Mouse (Mus musculus) fat pad, adult 2 months (tissue): Measurements from ENCODE around the gene Slc25a22.
"Not testable (repeated sequence)": the region's sequence is repeated elsewhere in the genome, so short reads cannot be mapped to it uniquely, and the experiment has no call there.

Experiments used
- DNase-seq: peaks from one replicate; pipeline ENCODE4 v3.0.0-alpha.2; 2011; ENCODE audit warnings: low read depth, low spot score; ENCODE audit errors: extremely low read depth

The Slc25a22 gene

DNA sequence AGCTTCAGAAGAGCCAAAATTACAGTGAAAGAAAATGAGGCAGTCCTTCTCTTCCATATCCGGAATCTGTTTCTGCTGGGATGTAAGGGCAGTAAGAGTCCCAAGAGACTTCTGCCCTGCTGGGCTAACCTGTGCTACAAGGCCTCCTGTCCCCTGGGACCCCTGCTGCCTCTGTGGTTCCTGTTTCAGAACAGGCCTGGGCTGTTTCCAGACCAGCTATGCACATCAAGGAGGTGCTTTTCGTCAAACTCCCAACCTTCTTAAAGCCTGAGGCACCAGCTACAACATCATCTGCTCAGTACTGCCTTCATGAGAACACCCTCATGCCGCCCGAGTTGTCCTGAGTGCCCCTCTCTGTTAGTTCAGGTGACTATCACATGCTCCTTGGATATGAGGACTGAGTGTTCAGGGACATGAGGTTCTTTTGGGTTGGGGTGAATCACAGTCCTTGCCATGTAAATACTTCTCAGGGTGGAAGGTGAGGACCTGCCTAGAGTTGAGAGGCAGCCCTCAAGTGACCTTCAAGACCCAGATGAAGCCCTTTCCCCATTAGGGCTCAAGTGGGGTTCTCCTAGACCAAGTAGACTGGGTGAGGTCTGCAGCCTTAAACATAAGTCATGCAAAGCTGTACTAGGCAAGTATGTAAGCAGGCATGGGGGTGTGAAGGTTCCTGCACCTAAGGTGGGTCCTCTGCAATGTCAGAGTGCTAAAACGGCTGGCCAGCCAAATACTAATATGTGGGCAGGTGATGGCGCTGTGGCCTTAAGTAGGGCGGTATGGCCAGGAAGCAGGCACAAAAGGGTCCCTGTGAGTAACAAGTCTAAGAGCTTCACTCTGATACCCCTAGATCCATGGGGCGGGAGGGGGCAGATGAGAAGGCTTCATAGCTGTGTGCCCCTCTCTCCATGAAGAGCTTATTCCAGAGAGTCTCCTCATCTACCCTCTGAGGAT is 19.7 kb downstream of the Slc25a22 start:
- no peak for DNase-seq

DNA sequence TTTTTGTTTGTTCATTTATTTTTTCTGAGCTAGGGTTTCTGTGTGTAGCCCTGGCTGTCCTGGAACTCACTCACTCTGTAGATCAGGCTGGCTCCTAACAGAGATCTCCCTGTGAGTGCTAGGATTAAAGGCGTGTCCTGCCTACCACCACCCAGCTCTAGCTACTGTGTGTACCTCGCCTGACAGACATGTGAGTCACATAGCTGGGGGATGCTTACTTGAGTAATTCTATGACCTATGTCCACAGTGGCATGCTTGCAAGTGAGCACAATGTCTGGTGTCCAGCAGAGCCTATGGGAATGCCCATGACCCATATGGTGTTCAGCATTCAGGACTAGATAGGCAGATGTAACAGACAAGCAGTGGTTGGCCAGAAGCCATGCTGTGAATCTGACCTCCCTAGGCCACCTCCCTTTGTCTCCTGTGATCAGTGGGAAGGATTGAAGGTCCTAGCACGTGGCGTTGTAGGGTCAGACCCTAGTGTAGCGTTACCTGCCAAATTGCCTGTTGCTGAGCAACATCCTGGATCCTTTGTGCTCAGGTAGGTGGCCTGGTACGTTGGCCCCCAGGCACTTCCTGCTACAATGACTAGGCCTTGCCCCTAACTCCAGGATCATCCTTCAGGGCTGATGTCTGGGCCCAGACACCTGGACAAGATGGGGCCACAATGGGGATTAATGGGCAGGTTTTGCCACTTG is 21.4 kb downstream of the Slc25a22 start:
- DNase-seq = no peak

DNA sequence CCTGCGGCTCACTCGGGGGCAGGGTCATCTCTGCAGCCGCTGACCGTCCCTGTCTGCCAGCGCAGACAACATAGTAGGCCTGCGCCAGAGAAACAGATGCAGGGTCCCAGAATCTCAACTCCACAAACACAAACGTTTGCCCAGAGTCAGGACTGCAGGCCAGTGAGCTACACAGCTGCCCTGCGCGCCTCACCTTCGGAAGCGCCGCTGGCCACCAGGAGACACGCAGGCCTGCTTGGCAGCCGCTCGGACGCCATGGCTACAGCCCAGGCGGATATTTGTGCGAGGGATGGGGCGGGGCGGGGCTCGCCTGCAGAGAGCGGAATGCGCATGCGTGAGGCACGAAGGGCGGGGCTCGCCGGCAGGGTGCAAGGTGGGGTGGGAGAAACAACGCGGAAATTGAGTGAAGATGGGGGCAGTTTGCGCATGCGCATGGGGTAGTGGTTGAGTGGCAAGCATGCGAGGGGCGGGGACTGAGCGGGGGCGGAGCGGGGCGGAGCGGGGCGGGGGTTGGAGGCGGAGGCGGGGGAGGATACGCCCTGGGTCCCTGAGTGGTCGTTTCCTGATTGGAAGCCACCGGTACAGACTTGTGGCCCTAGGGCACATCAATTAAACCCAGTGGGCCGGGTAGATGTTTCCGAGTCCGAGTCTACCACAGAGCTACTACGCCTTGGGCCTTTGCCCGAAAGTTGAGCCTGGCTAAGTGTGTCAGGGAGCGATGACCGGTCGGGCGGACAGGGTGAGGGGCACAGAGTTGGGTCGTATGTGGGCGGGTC is 23.7 kb downstream of the Slc25a22 start, which contains the start of gene Gatd1:
Gene Gatd1 (minus strand): TSS at position 328 of the 776 bp plus-strand sequence.
- DNase-seq = no peak

DNA sequence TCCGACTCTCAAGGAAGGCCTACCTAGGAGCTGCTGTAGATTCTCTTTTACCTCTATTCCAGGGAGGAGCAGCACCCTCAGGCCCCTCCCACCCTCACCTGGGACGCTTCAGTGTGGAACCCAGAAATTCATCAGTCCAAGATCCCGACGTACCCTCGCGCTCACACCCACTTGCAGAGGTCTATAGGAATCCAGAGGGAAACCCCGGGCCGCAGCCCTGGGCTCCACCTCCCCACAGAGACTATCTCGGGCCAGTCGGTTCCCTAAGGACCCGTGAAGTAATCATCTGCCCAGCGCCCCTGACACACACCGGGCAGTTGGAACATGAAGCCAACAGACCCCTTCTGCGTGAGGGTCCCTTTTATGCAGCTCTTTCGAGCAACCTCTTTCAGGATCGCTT is 24.4 kb downstream of the Slc25a22 start:
- no peak for DNase-seq

DNA sequence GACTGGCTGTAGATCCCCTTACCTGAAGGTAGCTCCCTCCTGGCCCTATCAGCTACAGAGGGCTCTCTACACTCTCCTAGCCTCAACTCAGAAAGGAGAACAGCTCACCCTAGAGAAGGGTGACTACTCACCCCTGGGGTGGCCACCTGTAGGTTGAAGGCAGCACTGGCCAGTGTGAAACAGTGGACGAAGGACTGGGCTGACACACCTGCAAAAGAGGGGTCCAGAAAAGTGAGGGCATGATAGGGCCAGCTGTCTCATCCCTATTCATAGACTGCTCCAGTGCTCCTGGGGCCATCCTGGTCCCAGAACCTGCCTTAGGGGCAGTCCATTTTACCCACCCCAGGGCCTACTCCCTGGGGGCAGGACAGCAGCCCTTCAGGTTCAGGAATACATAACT is 26.0 kb downstream of the Slc25a22 start:
- DNase-seq = no peak

DNA sequence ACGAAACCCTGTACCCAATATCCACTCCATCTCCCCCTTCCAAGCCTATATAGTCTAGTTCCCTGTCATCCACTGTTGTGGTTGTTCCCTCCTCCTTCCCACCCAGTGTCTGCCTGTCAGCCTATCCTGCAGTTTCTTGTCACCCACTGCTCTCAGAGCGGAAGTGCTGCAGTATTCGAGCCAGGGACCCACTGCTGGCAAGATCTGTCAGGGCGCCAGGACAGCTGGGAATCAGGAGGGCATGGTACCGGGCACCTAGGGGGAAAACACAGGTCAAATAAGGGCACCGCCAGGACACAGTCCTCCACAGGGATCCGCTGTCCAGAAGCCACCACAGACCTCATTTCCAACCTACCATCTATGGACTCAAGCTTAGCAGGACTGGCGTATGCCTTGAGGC is 27.1 kb downstream of the Slc25a22 start:
- no peak for DNase-seq

DNA sequence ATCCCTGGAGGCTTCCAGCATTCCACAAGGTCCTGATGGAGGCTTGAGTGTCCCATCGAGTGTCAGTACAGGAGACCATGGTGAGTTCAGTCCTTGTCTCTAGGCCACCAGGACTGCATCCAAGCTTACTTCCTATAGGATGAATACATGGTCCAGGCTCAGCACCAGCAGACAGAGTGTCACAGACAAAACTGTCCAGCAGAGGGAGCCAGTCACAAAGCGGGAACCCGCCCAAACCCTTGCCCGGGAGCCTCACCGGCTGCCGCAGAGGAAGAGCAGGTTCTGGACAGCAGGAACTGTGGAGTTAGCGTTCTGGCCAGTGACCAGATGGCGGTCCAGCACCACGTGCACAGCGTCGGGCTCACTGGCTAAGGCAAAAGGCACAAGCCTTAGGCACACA is 28.9 kb downstream of the Slc25a22 start:
- no peak for DNase-seq

DNA sequence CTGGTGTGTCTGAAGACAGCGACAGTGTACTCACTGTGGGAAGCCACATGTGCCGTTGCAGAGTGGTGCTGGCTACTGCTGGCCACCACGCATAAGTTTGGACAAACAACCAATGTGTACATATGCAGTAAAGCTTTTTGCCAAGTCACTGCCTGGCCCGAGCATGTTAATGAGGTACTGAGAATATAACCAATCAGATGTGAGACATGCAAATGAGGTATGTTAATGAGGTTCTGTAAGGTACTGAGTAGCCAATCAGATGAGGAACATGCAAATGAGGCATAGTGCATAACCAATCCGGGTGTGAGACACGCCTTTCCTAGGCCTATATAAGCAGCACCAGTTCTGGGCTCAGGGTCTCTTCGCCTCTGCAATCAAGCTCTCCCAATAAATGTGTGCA is 30.0 kb downstream of the Slc25a22 start:
- not testable (repeated sequence) for DNase-seq

DNA sequence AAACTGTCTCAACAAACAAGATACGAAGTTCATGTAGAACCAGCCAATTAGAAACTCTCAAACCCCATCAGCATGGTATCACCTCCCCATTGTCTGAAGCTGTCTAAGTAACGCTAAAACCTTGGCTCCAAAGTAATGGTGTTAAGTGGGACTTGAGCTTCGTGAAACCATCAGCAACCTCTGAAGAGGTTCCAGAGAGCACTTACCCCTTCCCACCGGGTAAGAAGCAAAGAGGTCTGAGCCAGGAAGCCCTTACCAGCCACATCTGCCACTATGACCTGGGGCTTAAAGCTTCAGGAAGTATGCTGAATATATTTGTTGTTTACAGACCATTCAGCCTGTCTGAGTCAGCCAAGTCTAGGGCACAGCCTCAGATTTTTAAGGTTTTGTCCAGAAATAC is 32.2 kb downstream of the Slc25a22 start:
- no peak for DNase-seq

DNA sequence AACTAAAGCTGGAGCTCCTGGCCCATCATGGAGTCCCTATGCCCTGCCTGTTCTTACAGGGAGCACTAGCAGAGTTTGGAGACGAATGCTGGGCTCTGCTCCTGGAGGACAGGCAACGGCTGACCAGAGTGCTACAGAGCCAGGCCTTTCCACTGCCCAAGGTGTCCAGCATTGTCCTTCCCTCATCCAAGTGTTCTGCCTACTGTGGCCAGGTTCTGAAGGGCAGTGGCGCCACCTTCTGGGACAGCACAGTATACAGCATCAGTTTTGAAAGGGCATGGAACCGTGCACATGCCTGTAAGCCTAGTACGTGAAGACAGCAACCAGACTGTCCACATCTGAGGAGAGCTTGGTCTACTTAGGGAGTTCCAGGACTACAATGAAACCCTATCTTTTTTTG is 34.4 kb downstream of the Slc25a22 start:
- no peak for DNase-seq

DNA sequence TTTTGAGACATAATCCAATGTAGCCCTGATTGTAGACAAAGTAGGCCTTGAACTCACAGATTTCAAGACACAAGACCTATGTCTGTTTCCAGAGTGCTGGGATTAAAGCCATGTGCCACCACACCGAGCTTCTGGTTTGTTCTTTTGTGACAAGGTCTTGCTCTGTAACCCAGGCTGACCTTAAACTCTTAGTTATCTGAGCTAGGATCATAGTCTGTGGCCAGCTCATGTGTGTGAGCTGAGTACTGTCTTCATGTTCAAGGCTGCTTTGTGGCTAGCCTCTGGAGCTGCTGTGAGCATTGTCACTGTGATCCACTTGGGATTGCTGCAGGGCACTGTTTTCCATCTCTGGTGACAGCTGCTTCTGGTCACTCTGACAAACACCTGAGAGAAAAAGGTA is 42.3 kb downstream of the Slc25a22 start:
- no peak for DNase-seq

DNA sequence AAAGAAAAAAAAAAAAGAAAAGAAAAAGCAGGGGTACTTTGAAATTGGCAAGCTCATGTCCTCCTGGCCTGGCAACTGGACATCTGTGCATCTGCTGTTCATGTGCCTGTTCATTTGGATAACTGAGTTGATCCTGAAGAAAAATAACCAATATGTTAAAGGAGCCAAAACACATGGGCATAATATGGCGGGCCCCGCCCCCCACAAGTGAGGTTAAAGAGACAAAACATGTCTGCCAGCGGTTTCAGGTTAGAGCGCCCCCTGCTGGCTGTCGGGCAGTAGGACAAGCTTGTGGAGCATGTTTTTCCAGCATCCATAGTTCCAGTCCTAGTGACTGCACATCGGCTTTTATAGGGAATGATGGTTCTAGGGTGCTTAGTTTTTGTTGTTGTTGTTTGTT is 42.9 kb downstream of the Slc25a22 start:
- no peak for DNase-seq

DNA sequence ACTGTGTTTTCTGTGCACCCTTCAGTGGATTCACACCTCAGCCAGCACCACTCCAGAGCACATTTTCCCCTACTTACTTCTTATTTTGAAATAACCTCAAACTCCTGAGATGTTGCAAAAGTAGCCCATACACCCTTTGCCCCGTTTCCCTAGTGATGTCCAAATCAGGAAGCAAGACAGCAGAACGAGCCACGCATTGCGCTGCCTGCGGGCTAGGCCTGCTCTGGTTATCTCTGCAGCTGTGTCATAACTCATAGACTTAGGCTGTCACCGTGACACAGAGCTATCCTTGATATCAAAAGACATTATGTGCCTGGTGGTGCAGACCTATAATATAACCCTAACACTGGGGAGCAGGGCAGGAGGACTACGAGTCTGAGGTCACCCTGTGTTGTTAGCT is 43.5 kb downstream of the Slc25a22 start:
- DNase-seq = peak; percentile 79

DNA sequence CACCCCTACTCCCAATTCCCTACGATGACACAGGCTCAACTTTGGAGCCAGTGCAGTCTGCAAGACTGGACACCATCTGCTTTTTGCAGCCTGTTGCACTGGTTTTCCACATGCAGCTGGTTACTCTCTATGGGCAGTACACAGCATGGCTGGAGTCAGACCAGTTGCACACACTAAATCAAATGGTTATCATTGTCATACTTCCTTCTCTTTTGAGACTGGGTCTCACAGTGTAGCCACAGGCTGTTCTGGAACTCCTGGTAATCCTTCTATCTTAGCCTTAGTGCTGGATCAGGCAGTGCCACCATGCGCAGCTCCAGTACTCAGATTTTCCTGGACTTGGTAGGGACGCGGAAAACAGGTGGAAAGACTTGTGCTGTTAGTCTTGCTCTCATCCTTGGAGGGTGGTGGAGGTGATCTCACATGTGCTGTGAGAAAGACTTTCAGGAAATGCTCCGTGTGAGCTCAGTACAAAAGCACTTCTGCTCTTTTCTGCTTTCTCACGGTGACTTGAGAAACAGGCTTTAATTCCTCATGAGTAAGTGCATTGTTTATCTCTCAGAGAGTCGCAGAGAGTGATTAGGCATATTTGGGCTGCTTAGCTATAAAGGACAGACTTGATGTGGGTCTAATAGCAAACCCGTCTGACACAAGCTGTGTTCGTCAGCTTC is 45.0 kb downstream of the Slc25a22 start:
- no peak for DNase-seq

DNA sequence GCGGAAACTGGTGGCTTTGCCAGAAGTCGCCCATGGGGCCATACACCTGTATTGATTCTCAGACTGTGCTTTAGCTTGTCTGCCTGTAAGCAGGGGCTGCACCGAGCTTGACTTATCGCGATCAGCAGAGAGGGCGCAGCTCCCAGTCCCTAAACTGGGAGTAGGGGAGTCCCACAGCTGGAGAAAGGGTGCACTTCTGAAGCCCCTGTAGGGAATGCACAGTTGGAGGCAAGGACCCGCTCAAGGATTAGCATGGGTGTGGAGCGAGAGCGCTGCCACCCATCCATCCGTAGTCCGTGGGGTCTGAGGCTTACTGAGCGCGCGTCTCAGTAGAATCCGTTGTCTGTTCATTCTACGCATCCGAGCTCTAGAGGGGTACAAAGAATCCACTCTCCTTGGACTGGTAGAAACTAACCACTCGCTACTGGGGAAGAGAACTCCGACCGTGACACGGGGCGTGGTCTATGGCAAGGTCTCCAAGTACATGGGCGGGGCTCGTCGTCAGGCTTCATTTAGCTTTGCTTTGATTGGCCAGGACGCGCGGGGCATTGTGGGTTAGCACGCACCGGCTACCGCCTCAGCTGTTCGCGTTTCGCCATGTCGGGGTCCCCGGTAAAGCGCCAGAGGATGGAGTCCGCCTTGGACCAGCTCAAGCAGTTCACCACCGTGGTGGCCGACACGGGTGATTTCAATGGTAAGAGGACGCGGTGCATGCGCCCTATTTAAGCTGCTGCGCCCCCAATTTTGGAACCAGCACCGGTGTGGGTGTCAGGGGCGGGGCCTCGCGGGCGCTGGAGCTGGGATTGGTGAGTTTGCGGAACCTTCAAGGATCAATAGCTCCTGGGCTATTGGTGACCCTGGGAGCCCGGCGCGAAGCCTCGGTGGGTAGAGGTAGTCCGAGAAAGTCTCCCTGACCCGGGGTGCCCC is 45.8 kb downstream of the Slc25a22 start, which contains the start of gene Taldo1:
Gene Taldo1 (plus strand): TSS at position 575 of the 927 bp plus-strand sequence.
- DNase-seq = no peak

DNA sequence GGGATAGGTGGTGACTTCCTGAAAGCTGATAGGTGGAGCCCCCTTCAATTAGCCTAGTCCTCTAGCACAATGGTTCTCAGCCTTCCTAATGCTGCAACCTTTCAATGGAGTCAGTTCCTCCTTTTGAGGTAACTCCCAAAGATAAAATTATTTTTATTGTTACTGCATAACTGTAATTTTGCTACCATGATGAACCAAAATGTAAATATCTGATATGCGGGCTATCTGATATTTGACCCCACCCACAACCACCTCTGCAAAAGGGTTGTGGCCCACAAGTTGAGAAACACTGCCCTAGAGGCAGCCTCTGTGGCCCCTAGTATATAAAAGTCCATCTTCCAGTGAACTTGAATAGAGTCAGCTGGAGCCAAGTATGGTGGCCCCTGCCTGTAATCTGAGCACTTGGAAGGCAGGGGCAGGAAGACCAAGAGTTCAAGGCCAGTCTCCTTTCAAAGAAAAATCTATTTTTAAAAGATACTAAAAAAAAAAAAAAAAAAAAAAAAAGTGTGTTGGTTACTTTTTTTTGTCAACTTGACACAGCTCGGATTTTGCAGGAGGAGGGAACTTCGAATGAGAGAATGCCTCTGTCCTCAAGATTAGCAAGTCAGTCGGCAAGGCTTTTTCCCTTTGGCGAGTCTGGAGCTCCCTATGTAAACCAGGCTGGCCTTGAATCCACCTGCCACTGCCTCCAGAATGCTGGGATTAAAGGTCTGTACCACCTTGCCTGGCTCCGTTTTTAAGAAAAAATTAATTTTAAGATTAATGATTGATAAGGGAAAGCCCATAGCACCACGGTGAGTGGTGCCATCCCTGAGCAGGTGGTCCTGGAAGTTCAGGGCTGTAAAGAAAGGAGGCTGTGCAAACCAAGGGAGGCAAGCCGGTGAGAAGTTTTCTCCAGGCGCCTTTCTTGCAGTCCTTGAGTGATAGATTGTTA is 47.1 kb downstream of the Slc25a22 start:
- DNase-seq = no peak

DNA sequence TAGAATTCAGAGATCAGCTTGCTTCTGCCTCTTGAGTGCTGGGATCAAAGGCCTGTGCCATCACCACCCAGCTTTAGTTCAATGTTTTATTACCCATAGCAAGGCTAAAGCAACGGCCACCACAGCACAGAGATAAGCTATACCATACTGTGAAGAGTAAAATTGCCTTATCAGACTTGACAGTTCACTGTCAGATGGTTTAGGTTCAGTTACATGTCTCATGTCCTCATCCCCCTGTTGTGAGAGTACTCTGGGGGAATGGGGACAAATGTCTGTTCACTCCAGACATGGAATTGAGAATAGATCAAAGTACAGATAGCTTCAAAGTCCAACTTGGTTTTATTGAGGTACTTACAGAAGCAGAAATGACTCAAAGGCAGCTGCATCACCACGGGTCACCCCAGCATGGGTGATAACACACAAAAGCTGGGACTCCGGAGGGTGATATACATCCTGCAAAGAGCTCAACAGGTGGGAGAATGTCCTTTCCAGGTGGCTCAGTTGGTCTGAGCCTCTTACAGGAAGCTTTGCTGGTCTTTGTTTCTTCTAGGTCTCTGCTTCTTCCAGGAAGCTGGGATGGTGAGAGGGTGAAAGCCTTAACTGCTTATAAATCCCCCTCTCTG is 49.1 kb downstream of the Slc25a22 start:
- no peak for DNase-seq

DNA sequence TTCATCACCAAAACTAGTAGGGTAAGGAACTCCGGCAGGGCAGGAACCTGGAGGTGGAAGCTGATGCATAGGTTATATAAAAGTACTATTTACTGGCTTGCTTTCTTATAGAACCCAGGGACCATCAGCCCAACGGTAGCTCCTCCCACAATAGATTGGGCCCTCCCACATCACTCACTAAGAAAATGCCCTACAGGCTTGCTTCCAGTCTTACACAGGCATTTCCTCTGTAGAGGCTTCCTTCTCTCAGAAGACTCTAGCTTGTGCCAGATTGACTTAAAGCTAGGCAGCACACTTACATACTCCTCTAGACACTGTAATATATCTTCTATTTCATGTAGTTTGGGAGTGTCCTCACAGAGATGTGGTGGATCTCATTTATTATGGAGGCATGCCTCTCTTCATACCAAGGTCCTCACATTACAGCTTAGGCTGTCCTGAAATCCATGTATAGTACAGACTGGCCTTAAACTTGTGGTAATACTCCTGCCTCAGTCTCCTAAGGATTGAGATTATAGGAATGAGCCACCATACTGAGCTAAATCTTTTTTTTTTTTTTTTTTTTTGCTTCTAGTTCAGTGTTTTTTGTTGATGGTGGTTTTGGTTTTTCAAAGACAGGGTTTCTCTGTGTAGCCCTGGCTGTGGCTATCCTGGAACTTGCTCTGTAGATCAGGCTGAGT is 49.7 kb downstream of the Slc25a22 start:
- DNase-seq = no peak
